Mouse (Mus musculus) embryonic fibroblast, embryonic 13.5 days (primary cell): ENCODE measurements around the gene Fam69b.

Source experiments
- CTCF ChIP-seq: IDR thresholded peaks from 2 replicates; pipeline ENCODE4 v1.5.1; 2011; ENCODE audit warnings: mild to moderate bottlenecking, control low read depth, low read length, moderate library complexity, borderline replicate concordance; ENCODE audit not compliant: insufficient read depth
- POLR2A ChIP-seq: IDR thresholded peaks from 2 replicates; pipeline ENCODE4 v1.6.1; 2011; ENCODE audit warnings: low read depth, mild to moderate bottlenecking, control low read depth, low read length, moderate library complexity

DNA sequence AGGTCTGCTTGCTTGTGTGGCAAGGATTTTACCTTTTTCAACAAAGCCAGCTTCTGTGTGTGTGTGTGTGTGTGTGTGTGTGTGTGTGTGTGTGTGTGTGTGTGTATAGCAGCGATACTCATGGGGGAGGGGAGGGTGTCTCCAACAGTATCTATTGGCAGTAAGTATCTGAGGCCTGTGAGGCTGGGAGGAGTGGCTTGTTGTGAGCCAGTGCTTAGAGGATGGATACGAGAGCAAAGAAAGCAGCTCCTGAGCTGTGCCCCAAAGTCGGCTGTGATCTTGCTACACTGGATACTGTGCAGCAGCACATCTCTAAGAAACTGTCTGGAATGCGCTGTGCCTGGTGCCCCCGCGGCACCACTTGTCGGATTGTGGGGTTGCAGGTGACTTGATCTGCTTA, 10.3 kb upstream of the Fam69b start:
- TF ChIP-seq CTCF (no peak), POLR2A (no peak)
